Mouse (Mus musculus) thymus, adult 2 months (tissue): ENCODE data around the gene Camkk1. TPM values are rescaled to one million over a fixed set of nuclear protein-coding genes. Genes with fewer than 3 reads are reported as not detected.

Source experiments
- DNase-seq: peaks from one replicate; pipeline ENCODE4 v3.0.0; 2021
- H3K27ac ChIP-seq: fragments of 200-500 bp; 2 replicates; pipeline ENCODE4 v1.5.1; 2012; ENCODE audit warnings: low read length, control low read depth; ENCODE audit not compliant: control insufficient read depth, insufficient read depth
- H3K27me3 ChIP-seq: fragments of 200-500 bp; 2 replicates; pipeline ENCODE4 v1.6.1; 2012; ENCODE audit warnings: mild to moderate bottlenecking, low read length, moderate library complexity, mixed read lengths; ENCODE audit not compliant: control insufficient read depth, insufficient read depth
- H3K36me3 ChIP-seq: fragments of 200-500 bp; 2 replicates; pipeline ENCODE4 v1.6.1; 2012; ENCODE audit warnings: mild to moderate bottlenecking, low read length, moderate library complexity; ENCODE audit not compliant: control insufficient read depth, insufficient read depth
- H3K4me1 ChIP-seq: fragments of 200-500 bp; replicated peaks from 2 replicates; pipeline ENCODE4 v1.6.1; 2012; ENCODE audit warnings: low read length; ENCODE audit not compliant: control insufficient read depth, insufficient read depth
- H3K4me3 ChIP-seq: fragments of 200-500 bp; 2 replicates; pipeline ENCODE4 v1.5.1; 2012; ENCODE audit warnings: mild to moderate bottlenecking, low read length, control low read depth, moderate library complexity; ENCODE audit not compliant: control insufficient read depth, insufficient read depth
- CTCF ChIP-seq: fragments of 200-500 bp; IDR thresholded peaks from 2 replicates; pipeline ENCODE4 v1.5.1; 2012; ENCODE audit warnings: mild to moderate bottlenecking, control low read depth, low read length, moderate library complexity, borderline replicate concordance; ENCODE audit not compliant: control insufficient read depth, poor library complexity, insufficient read depth; ENCODE audit errors: extremely low read depth
- POLR2A ChIP-seq: fragments of 200-500 bp; IDR thresholded peaks from 2 replicates; pipeline ENCODE4 v1.6.1; 2012; ENCODE audit warnings: mild to moderate bottlenecking, low read length, control low read depth, moderate library complexity; ENCODE audit not compliant: control insufficient read depth, poor library complexity, insufficient read depth; ENCODE audit errors: extremely low read depth
- WGBS: fragments of 180-500 bp; shearing (Covaris S2); methylation state at CpG from one replicate; pipeline ENCODE4 v1.1.7; 2018; 5-methylcytosine and 5-hydroxymethylcytosine counted together
- polyA plus RNA-seq: library from polyadenylated mRNA; depleted of rRNA; stranded (reverse); fragments of >200 nt; gene quantifications from 2 replicates; pipeline ENCODE4 v1.2.3, GENCODE M21; 2012; rRNA removed

Camkk1 gene
- 35.4 and 40.0 TPM in 2 replicates for polyA plus RNA-seq

GRCm38 (mm10) chr11:73018471-73019146 lies at the start of gene Camkk1:
Gene Camkk1 (plus strand): TSS chr11:73019008.
- WGBS: 2% methylated on average over 57 of the region's 57 CpGs
- H3K4me3 ChIP-seq: peak within 1 kb of the TSS; percentile 62
- H3K27ac ChIP-seq: peak within 1 kb of the TSS; percentile 54

GRCm38 (mm10) chr11:72974995-72975503 lies 43.8 kb upstream of the Camkk1 start:
- WGBS: 95% methylated on average over 13 of the region's 13 CpGs
- H3K4me1 ChIP-seq: no peaks in the 10 kb centered on the region

More at GRCm38 (mm10) chr11:73018471-73019146, at the start of gene Camkk1:
- peak; percentile 95 for DNase-seq
- Histone ChIP-seq H3K4me1 (peaks cover 60% of the 10 kb centered on the region), H3K36me3 (no peaks in the 10 kb centered on the region), H3K27me3 (no peaks in the 10 kb centered on the region)
- TF ChIP-seq CTCF: peak; percentile 68; the same call in 1 of the 2 replicates
- peak; percentile 74 for TF ChIP-seq POLR2A

GRCm38 (mm10) chr11:72982516-72982915 lies 36.3 kb upstream of the Camkk1 start:
- Histone ChIP-seq H3K27me3 (no peaks in the 10 kb centered on the region), H3K4me1 (no peaks in the 10 kb centered on the region), H3K27ac (no peak overlapping the region), H3K4me3 (no peak overlapping the region), H3K36me3 (peaks cover 80% of the 10 kb centered on the region)
- WGBS: 92% methylated on average over 9 of the region's 9 CpGs
- DNase-seq: no peak
- TF ChIP-seq POLR2A: no peak
- TF ChIP-seq CTCF: no peak

More at GRCm38 (mm10) chr11:72974995-72975503, 43.8 kb upstream of the Camkk1 start:
- Histone ChIP-seq H3K27ac (no peak overlapping the region), H3K36me3 (peaks cover 75% of the 10 kb centered on the region), H3K27me3 (no peaks in the 10 kb centered on the region), H3K4me3 (no peak overlapping the region)
- TF ChIP-seq POLR2A: no peak
- no peak for TF ChIP-seq CTCF
- no peak for DNase-seq

DNA sequence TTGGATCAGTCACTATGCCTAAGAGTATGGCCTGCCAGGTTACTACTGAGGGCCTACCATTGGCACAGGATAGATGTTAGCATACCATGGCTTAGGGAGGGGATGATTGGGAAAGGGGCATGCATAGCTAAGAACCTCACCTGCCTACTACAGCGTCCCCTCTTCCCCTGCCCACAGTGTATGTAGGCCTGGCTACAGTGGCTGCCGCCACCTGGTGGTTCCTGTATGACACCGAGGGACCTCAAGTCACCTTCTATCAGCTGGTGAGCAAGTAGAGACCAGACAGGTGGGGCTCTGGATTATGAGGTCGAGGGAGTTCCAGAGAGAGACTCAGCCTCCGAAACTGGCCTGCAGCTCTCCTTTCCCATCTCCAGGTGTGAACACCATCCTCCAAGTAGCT lies 35.5 kb upstream of the Camkk1 start:
- Histone ChIP-seq H3K27me3 (no peaks in the 10 kb centered on the region), H3K4me1 (no peaks in the 10 kb centered on the region), H3K27ac (no peak overlapping the region), H3K4me3 (no peak overlapping the region), H3K36me3 (peaks cover 77% of the 10 kb centered on the region)
- TF ChIP-seq CTCF: 0 out of 2 replicates have a peak, but pooled peaks have one; percentile 37
- no peak for TF ChIP-seq POLR2A
- DNase-seq: peak; percentile 43
- 87% methylated on average over 5 of the region's 5 CpGs for WGBS

DNA sequence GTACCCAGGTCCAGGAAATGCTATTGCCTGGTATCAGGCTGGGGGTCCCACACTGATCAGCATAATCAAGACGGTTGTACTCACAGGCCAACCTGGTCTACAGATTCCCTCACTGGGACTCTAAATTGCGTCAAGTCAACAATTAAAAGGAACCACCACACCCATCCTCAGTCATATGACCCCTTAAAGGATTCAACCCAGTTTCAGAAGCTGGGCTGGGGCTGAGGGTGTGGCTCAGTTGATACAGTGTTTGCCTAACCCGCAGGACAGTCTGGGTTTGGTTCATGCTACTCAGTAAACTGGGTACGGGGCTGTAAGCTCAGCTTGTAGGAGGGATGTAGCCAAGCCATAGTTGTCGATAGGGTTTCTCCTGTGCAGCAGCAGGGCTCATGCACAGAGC lies 32.1 kb upstream of the Camkk1 start:
- TF ChIP-seq POLR2A (no peak), CTCF (no peak)
- H3K4me1 ChIP-seq: no peaks in the 10 kb centered on the region
- peaks cover 67% of the 10 kb centered on the region for H3K36me3 ChIP-seq
- no peak for DNase-seq
- H3K27me3 ChIP-seq: no peaks in the 10 kb centered on the region
- no peak overlapping the region for H3K4me3 ChIP-seq
- WGBS: 97% methylated on average over 5 of the region's 5 CpGs
- H3K27ac ChIP-seq: no peak overlapping the region

DNA sequence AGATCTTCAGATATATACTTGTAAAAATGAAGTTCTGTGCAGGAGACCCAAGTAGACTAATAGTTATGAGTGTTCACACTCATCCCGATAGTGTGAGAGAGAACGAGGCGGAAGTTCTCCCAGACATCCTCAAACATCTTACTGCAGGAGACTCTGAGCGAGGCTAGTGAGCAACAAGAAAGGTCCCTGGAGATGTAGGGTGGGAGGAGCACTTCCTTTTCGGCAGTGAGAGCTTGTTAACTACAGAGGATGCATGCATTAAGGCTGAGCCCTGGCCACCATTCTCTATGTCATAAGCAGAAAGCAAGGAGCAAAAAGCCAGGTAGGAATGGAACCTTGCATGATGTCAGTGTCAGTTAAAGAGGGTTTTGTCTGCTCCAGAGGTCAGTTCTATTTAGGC lies 31.6 kb upstream of the Camkk1 start:
- TF ChIP-seq CTCF: no peak
- Histone ChIP-seq H3K4me3 (no peak overlapping the region), H3K27me3 (no peaks in the 10 kb centered on the region), H3K27ac (no peak overlapping the region), H3K4me1 (no peaks in the 10 kb centered on the region), H3K36me3 (peaks cover 67% of the 10 kb centered on the region)
- DNase-seq: no peak
- WGBS: 88% methylated on average over 5 of the region's 5 CpGs
